Mouse (Mus musculus): Measurements from ENCODE around the gene Fyn.

DNA sequence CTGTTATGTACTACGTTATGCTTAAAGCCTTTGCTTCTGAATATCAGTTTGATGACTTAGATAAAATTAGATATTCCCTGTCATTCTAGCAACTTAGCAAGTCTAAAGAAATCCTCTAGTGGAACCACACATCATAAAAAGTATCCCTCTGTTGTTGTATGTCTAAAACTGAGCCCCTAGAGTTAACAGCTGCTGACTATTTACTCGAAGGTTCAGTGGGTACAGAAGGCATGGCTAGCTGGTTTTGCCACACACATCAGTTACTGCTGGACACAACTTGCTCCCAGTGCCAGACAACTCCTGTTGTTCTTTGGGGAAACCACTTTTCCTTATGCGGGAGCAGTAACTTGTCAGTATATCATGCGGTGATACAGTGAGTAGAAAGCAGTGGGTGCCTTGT, 61.0 kb downstream of the Fyn start:
- TF ChIP-seq POLR2A (IDR thresholded peaks at IDR 0.05; ENCODE audit: extremely low read depth, insufficient read depth, low read length) (no peak), CTCF (IDR thresholded peaks at IDR 0.05; ENCODE audit: low read depth, low read length) (no peak)
